Mouse (Mus musculus): ENCODE measurements around the gene Cdc37l1. TPM values are rescaled to one million over a fixed set of nuclear protein-coding genes. Genes with fewer than 3 reads are reported as not detected.

The Cdc37l1 gene
- polyA plus RNA-seq, 1 experiment: 9.2 TPM

- Histone ChIP-seq H3K4me2 (ENCODE audit: low read depth) (no peak overlapping the region), H3K27me3 (ENCODE audit: control insufficient read depth, insufficient read depth, insufficient read length) (no peaks in the 10 kb centered on the region), H3K36me3 (ENCODE audit: control insufficient read depth, insufficient read depth) (no peaks in the 10 kb centered on the region), H3K79me2 (ENCODE audit: control insufficient read depth, insufficient read depth) (no peaks in the 10 kb centered on the region), H3ac (ENCODE audit: control insufficient read depth, insufficient read length) (no peak overlapping the region), H3K4me3 (no peak overlapping the region)
- no peak for TF ChIP-seq CEBPB (IDR thresholded peaks at IDR 0.05; ENCODE audit: insufficient read depth, poor library complexity, severe bottlenecking)
- TF ChIP-seq SRF (IDR thresholded peaks at IDR 0.05; ENCODE audit: control insufficient read depth, insufficient read length, low read depth): no peak
- TF ChIP-seq MAX (IDR thresholded peaks at IDR 0.05; ENCODE audit: low read depth): no peak
- no peak for TF ChIP-seq MYOG (IDR thresholded peaks at IDR 0.05; ENCODE audit: control insufficient read depth in 1 of 3, insufficient read depth in 1 of 3, insufficient read length in 2 of 3, low read depth in 2 of 3)
- TF ChIP-seq POLR2A (IDR thresholded peaks at IDR 0.05; ENCODE audit: insufficient read length, low read depth): no peak
- no peak for TF ChIP-seq E2F4 (IDR thresholded peaks at IDR 0.05; ENCODE audit: insufficient read depth)
- TF ChIP-seq TCF3 (IDR thresholded peaks at IDR 0.05; ENCODE audit: insufficient read length, low read depth): no peak
- no peak for TF ChIP-seq TCF12 (IDR thresholded peaks at IDR 0.05; ENCODE audit: insufficient read depth, poor library complexity, severe bottlenecking)
- no peak for TF ChIP-seq MYOD1 (IDR thresholded peaks at IDR 0.05; ENCODE audit: control insufficient read depth in 1 of 3, insufficient read length in 2 of 3, low read depth in 2 of 3)
- TF ChIP-seq REST (IDR thresholded peaks at IDR 0.05; ENCODE audit: insufficient read depth, insufficient read length): no peak
- no peak for TF ChIP-seq POLR2AphosphoS2 (IDR thresholded peaks at IDR 0.05; ENCODE audit: insufficient read length, low read depth)
- no peak for TF ChIP-seq USF1 (IDR thresholded peaks at IDR 0.05; ENCODE audit: low read depth)
These were observed 62.6 kb downstream of the Cdc37l1 start for GRCm38 (mm10) chr19:29052786-29053185.

DNA sequence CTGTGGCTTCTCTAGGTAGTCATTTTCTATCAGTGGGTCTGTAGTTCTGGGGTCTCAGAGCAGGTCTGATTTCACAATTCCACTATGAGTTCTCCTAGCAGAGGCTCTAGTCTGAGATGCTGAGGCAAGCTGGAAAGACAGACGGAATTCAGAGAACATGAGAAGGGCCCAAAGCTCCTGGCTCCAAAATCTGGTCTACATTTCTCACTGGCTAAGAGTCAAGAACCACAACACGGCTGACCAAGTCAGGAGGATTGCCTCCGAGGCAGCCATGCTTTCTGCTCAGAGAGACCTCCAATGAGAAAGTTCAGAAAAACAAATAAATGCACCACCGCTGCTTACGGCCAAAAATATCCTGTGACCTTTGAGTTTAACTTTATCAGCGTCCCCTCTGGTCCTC is 64.4 kb downstream of the Cdc37l1 start:
- Histone ChIP-seq H3K4me2 (ENCODE audit: low read depth) (no peak overlapping the region), H3ac (ENCODE audit: control insufficient read depth, insufficient read length) (no peak overlapping the region), H3K79me2 (ENCODE audit: control insufficient read depth, insufficient read depth) (no peaks in the 10 kb centered on the region), H3K4me3 (no peak overlapping the region), H3K36me3 (ENCODE audit: control insufficient read depth, insufficient read depth) (no peaks in the 10 kb centered on the region), H3K27me3 (ENCODE audit: control insufficient read depth, insufficient read depth, insufficient read length) (no peaks in the 10 kb centered on the region)
- TF ChIP-seq MAX (IDR thresholded peaks at IDR 0.05; ENCODE audit: low read depth) (no peak), TCF12 (IDR thresholded peaks at IDR 0.05; ENCODE audit: insufficient read depth, poor library complexity, severe bottlenecking) (no peak), E2F4 (IDR thresholded peaks at IDR 0.05; ENCODE audit: insufficient read depth) (no peak), MYOG (IDR thresholded peaks at IDR 0.05; ENCODE audit: control insufficient read depth in 1 of 3, insufficient read depth in 1 of 3, insufficient read length in 2 of 3, low read depth in 2 of 3) (no peak)

- TF ChIP-seq USF1 (IDR thresholded peaks at IDR 0.05; ENCODE audit: low read depth) (no peak), MAX (IDR thresholded peaks at IDR 0.05; ENCODE audit: low read depth) (no peak), MYOD1 (IDR thresholded peaks at IDR 0.05; ENCODE audit: control insufficient read depth in 1 of 3, insufficient read length in 2 of 3, low read depth in 2 of 3) (no peak), POLR2A (IDR thresholded peaks at IDR 0.05; ENCODE audit: insufficient read length, low read depth) (no peak), CEBPB (IDR thresholded peaks at IDR 0.05; ENCODE audit: insufficient read depth, poor library complexity, severe bottlenecking) (no peak), REST (IDR thresholded peaks at IDR 0.05; ENCODE audit: insufficient read depth, insufficient read length) (no peak), E2F4 (IDR thresholded peaks at IDR 0.05; ENCODE audit: insufficient read depth) (no peak), TCF3 (IDR thresholded peaks at IDR 0.05; ENCODE audit: insufficient read length, low read depth) (no peak), TCF12 (IDR thresholded peaks at IDR 0.05; ENCODE audit: insufficient read depth, poor library complexity, severe bottlenecking) (no peak), POLR2AphosphoS2 (IDR thresholded peaks at IDR 0.05; ENCODE audit: insufficient read length, low read depth) (no peak), MYOG (IDR thresholded peaks at IDR 0.05; ENCODE audit: control insufficient read depth in 1 of 3, insufficient read depth in 1 of 3, insufficient read length in 2 of 3, low read depth in 2 of 3) (no peak), SRF (IDR thresholded peaks at IDR 0.05; ENCODE audit: control insufficient read depth, insufficient read length, low read depth) (no peak)
- Histone ChIP-seq H3K4me2 (ENCODE audit: low read depth) (no peak overlapping the region), H3ac (ENCODE audit: control insufficient read depth, insufficient read length) (no peak overlapping the region), H3K27me3 (ENCODE audit: control insufficient read depth, insufficient read depth, insufficient read length) (no peaks in the 10 kb centered on the region), H3K36me3 (ENCODE audit: control insufficient read depth, insufficient read depth) (no peaks in the 10 kb centered on the region), H3K4me3 (no peak overlapping the region), H3K79me2 (ENCODE audit: control insufficient read depth, insufficient read depth) (no peaks in the 10 kb centered on the region)
These were observed 65.3 kb downstream of the Cdc37l1 start for GRCm38 (mm10) chr19:29055469-29055868.

DNA sequence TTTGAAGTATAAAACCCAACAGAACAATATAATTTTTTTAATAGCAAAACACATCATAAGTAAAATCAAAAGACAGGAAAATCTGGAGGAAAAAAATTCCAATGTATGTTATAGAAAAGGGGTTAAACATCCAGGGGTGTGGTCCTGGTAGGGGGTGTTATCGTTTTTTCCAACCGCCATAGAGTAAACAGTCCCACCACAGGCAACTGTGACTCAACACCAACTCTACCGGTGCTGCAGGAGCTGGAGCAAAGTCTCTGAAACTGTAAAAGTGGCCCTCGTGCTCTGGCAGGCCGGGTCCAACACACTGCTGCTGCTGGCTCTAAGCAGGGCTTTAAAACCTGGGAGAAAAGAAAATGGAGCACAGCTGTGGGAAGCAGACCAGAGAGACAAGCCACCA is 68.6 kb downstream of the Cdc37l1 start:
- Histone ChIP-seq H3ac (ENCODE audit: control insufficient read depth, insufficient read length) (no peak overlapping the region), H3K4me3 (no peak overlapping the region), H3K27me3 (ENCODE audit: control insufficient read depth, insufficient read depth, insufficient read length) (no peaks in the 10 kb centered on the region), H3K4me2 (ENCODE audit: low read depth) (no peak overlapping the region), H3K36me3 (ENCODE audit: control insufficient read depth, insufficient read depth) (no peaks in the 10 kb centered on the region), H3K79me2 (ENCODE audit: control insufficient read depth, insufficient read depth) (no peaks in the 10 kb centered on the region)
- TF ChIP-seq REST (IDR thresholded peaks at IDR 0.05; ENCODE audit: insufficient read depth, insufficient read length): no peak
- TF ChIP-seq POLR2AphosphoS2 (IDR thresholded peaks at IDR 0.05; ENCODE audit: insufficient read length, low read depth): no peak
- no peak for TF ChIP-seq TCF12 (IDR thresholded peaks at IDR 0.05; ENCODE audit: insufficient read depth, poor library complexity, severe bottlenecking)
- no peak for TF ChIP-seq MAX (IDR thresholded peaks at IDR 0.05; ENCODE audit: low read depth)
- no peak for TF ChIP-seq POLR2A (IDR thresholded peaks at IDR 0.05; ENCODE audit: insufficient read length, low read depth)
- no peak for TF ChIP-seq CEBPB (IDR thresholded peaks at IDR 0.05; ENCODE audit: insufficient read depth, poor library complexity, severe bottlenecking)
- no peak for TF ChIP-seq USF1 (IDR thresholded peaks at IDR 0.05; ENCODE audit: low read depth)
- no peak for TF ChIP-seq SRF (IDR thresholded peaks at IDR 0.05; ENCODE audit: control insufficient read depth, insufficient read length, low read depth)
- TF ChIP-seq MYOD1 (IDR thresholded peaks at IDR 0.05; ENCODE audit: control insufficient read depth in 1 of 3, insufficient read length in 2 of 3, low read depth in 2 of 3): no peak
- TF ChIP-seq TCF3 (IDR thresholded peaks at IDR 0.05; ENCODE audit: insufficient read length, low read depth): no peak
- TF ChIP-seq E2F4 (IDR thresholded peaks at IDR 0.05; ENCODE audit: insufficient read depth): no peak
- TF ChIP-seq MYOG (IDR thresholded peaks at IDR 0.05; ENCODE audit: control insufficient read depth in 1 of 3, insufficient read depth in 1 of 3, insufficient read length in 2 of 3, low read depth in 2 of 3): no peak

- Histone ChIP-seq H3ac (ENCODE audit: control insufficient read depth, insufficient read length) (no peak overlapping the region), H3K4me2 (ENCODE audit: low read depth) (no peak overlapping the region), H3K36me3 (ENCODE audit: control insufficient read depth, insufficient read depth) (no peaks in the 10 kb centered on the region), H3K4me3 (no peak overlapping the region), H3K79me2 (ENCODE audit: control insufficient read depth, insufficient read depth) (no peaks in the 10 kb centered on the region), H3K27me3 (ENCODE audit: control insufficient read depth, insufficient read depth, insufficient read length) (no peaks in the 10 kb centered on the region)
- TF ChIP-seq REST (IDR thresholded peaks at IDR 0.05; ENCODE audit: insufficient read depth, insufficient read length) (no peak), POLR2AphosphoS2 (IDR thresholded peaks at IDR 0.05; ENCODE audit: insufficient read length, low read depth) (no peak), USF1 (IDR thresholded peaks at IDR 0.05; ENCODE audit: low read depth) (no peak), E2F4 (IDR thresholded peaks at IDR 0.05; ENCODE audit: insufficient read depth) (no peak), MAX (IDR thresholded peaks at IDR 0.05; ENCODE audit: low read depth) (no peak), CEBPB (IDR thresholded peaks at IDR 0.05; ENCODE audit: insufficient read depth, poor library complexity, severe bottlenecking) (no peak), MYOG (IDR thresholded peaks at IDR 0.05; ENCODE audit: control insufficient read depth in 1 of 3, insufficient read depth in 1 of 3, insufficient read length in 2 of 3, low read depth in 2 of 3) (no peak), TCF12 (IDR thresholded peaks at IDR 0.05; ENCODE audit: insufficient read depth, poor library complexity, severe bottlenecking) (no peak)
These were observed 69.5 kb downstream of the Cdc37l1 start for GRCm38 (mm10) chr19:29059688-29060087.

All from myocyte (in vitro differentiated cells).